Mouse (Mus musculus) bone marrow macrophage, adult 2 months (primary cell): ENCODE measurements around the gene Wdcp. TPM values are rescaled to one million over a fixed set of nuclear protein-coding genes. Genes with fewer than 3 reads are reported as not detected.
A peak's percentile ranks its signal among the peaks of the same experiment; 100 is the strongest.
"Not testable (repeated sequence)": the region's sequence is repeated elsewhere in the genome, so short reads cannot be mapped to it uniquely, and the experiment has no call there.

Source experiments
- H3K27ac ChIP-seq: 2 replicates; pipeline ENCODE4 v1.5.1; 2012; ENCODE audit warnings: low read depth, low read length; ENCODE audit not compliant: insufficient read depth
- H3K4me1 ChIP-seq: 2 replicates; pipeline ENCODE4 v1.6.1; 2012; ENCODE audit warnings: low read length; ENCODE audit not compliant: control insufficient read depth, insufficient read depth
- H3K4me3 ChIP-seq: 2 replicates; pipeline ENCODE4 v1.5.1; 2012; ENCODE audit warnings: mild to moderate bottlenecking, low read length, moderate library complexity; ENCODE audit not compliant: insufficient read depth
- CTCF ChIP-seq: IDR thresholded peaks from 2 replicates; pipeline ENCODE4 v1.5.1; 2012; ENCODE audit warnings: low read depth, mild to moderate bottlenecking, low read length, moderate library complexity
- POLR2A ChIP-seq: IDR thresholded peaks from 2 replicates; pipeline ENCODE4 v1.6.1; 2012; ENCODE audit warnings: mild to moderate bottlenecking, low read depth, low read length, borderline replicate concordance
- polyA plus RNA-seq: library from polyadenylated mRNA; stranded (reverse); fragments of >200 nt; gene quantifications from 2 replicates; pipeline ENCODE4 v1.2.4, GENCODE M21; 2012; ENCODE audit not compliant: missing spikeins, insufficient read depth, insufficient read length

Wdcp gene
- polyA plus RNA-seq, 1 experiment = 10.1 TPM

DNA sequence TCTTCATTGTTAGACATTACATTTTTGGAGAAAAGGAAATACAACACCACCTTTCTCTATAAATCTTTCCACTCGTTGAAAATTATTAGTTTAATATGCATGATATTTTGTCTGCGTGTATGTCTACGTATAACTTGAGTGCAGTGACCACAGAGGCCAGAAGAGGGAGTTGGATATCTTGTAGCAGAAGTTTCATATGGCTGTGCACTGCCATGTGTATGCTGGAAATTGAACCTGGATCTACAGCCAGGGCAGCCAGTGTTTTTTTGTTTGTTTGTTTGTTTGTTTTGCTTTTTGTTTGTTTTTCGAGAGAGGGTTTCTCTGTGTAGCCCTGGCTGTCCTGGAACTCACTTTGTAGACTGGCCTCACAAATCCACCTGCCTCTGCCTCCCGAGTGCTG is 35.9 kb downstream of the Wdcp start:
- H3K27ac ChIP-seq = no peak overlapping the region
- no peak overlapping the region for H3K4me3 ChIP-seq
- TF ChIP-seq POLR2A = no peak
- no peak for TF ChIP-seq CTCF
- H3K4me1 ChIP-seq = no peaks in the 10 kb centered on the region

DNA sequence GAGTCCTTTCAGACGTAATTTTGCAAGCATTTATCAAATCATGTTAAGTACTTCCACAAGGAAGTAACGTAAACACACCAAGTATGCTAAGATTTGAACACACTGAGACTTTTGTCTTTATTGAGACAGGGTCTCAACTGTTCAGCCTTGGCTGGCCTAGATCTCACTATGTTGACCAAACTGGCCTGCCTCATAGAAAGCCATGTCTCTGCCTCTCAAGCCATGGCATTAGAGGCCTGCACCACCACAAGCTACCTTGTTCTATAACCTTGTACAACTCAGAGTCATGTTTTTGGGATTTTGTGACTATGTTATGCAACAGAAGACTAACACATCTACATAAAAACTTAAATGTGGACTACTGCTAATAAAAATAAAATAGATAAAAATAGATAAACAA is 39.0 kb downstream of the Wdcp start:
- H3K27ac ChIP-seq = no peak overlapping the region
- TF ChIP-seq CTCF (no peak), POLR2A (no peak)
- no peaks in the 10 kb centered on the region for H3K4me1 ChIP-seq
- no peak overlapping the region for H3K4me3 ChIP-seq

DNA sequence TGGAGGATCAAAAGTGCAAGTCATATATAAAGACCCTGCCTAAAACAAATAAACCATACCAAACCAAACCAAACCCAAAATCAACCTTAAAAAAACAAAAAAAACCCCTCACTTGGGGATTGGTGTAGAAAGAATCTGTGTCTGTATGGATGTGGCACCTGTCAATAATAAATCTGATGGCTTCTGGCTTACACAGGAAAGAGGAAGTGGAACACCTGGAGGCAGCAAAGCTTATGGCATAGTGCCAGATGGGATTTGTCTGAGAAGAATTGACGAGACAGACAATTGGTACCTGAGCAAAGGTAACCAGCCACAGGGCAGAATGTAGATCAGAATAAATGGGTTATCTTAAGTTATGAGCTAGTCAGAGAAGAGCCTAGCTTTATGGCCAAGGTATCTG is 42.0 kb downstream of the Wdcp start:
- TF ChIP-seq POLR2A (no peak), CTCF (no peak)
- no peak overlapping the region for H3K27ac ChIP-seq
- no peaks in the 10 kb centered on the region for H3K4me1 ChIP-seq

DNA sequence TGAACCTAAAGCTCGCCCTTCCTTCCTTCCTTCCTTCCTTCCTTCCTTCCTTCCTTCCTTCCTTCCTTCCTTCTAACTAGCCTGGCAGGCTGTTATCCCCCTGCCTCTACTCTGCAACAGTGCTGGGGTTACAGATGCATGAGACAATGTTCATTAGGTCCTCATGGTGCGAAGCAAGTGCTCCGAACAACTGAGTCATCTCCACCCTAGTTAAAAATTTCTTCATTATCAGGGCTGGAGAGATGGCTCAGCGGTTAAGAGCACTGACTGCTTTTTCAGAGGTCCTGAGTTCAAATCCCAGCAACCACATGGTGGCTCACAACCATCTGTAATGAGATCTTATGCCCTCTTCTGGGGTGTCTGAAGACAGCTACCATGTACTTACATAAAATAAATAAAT is 43.5 kb downstream of the Wdcp start:
- H3K4me3 ChIP-seq, H3K4me1 ChIP-seq, H3K27ac ChIP-seq: not testable (repeated sequence)

More for the DNA sequence above, 42.0 kb downstream of the Wdcp start:
- no peak overlapping the region for H3K4me3 ChIP-seq

DNA sequence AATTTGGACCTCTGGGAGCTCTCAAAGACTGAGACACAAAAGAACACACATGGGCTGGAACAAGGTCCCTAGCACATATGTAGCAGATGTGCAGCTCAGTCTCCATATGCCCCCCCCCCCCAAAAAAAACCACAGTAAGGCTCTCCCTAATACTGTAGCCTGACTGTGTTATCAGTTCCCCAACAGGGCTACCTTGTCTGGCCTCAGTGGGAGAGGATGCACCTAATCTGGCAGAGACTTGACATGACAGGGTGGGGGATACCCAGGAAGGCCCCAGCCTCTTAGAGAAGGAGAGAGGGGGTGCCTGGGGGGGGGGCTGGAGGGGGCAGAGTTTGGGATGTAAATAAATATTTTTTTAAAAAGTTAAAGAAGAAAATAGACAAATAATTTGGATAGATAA is 45.6 kb downstream of the Wdcp start:
- H3K4me3 ChIP-seq = no peak overlapping the region
- TF ChIP-seq CTCF = no peak
- no peak for TF ChIP-seq POLR2A
- H3K27ac ChIP-seq = no peak overlapping the region
- no peaks in the 10 kb centered on the region for H3K4me1 ChIP-seq

DNA sequence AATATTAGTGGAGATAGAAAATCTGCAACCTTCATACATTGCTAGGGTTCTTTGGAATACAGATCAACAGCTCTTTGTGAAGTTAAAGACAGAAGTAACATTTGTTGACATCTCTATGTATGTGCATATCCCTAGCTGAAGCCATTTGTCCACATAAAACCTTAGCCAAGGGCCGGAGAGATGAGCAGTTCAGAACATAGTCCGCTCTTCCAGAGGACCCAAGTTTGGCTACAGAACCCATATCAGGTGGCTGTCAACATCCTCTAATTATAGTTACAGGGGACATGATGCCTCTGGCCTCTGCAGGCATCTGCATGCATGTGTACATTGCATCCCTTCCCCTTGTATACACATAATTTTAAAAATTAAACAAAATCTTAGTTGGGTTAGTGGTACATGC is 46.1 kb downstream of the Wdcp start:
- H3K4me1 ChIP-seq = no peaks in the 10 kb centered on the region
- H3K4me3 ChIP-seq = no peak overlapping the region
- no peak overlapping the region for H3K27ac ChIP-seq
- TF ChIP-seq CTCF = no peak
- no peak for TF ChIP-seq POLR2A

DNA sequence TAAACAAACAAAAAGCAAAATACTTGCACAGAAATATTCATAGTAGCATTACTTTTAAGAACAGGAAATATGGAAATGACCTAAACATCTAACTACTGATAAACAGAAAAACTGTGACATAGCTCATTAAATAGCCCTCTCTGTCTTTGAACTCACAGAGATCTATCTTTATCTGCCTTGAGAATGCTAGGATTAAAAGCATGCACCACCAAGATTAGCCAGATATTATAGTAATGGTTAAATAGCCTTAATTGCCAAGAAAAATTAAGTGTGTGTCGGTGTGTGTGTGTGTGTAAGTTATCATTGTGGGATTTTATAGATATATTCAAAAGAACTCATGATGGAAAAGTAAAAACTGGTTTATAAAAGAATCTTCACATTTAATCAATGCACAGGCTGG is 46.8 kb downstream of the Wdcp start:
- Histone ChIP-seq H3K4me1 (no peaks in the 10 kb centered on the region), H3K4me3 (no peak overlapping the region), H3K27ac (no peak overlapping the region)
- TF ChIP-seq CTCF (no peak), POLR2A (no peak)

DNA sequence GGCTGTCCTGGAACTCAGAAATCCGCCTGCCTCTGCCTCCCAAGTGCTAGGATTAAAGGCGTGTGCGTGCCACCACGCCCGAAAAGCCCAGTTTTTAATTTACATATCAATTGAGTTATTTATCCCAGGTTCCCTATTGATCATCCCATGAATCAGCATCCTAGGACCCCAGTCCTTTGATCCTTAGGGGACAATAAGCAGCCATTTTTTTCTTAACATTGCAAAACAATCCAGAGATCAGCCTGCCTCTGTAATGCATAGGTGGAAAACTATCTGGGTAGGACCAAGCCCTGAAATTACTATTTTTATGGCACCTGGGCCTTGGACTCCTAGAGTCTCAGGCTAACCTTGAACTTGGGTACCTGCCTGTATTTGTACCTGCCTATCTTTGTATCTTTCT is 54.9 kb downstream of the Wdcp start:
- Histone ChIP-seq H3K27ac (no peak overlapping the region), H3K4me3 (no peak overlapping the region), H3K4me1 (no peaks in the 10 kb centered on the region)
- TF ChIP-seq POLR2A = no peak
- no peak for TF ChIP-seq CTCF

DNA sequence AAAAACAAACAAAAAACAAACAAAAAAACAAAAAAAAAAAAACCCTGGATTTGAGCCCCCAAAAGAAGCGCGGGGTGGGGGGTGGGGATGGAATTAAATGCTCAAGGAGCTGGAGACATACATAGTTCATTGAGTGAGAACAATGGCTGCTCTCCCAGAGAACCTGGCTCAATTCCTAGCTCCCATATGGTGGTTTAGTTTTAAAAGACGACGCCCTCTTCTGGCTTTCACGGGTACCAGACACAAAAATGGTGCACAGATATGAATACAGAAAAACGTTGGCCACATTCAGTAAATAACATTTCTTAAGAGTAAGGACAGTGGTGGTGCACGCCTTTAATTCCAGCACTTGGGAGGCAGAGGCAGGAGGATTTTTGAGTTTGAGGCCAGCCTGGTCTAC is 62.8 kb downstream of the Wdcp start:
- no peak for TF ChIP-seq CTCF
- TF ChIP-seq POLR2A = no peak
- Histone ChIP-seq H3K4me3 (no peak overlapping the region), H3K27ac (no peak overlapping the region), H3K4me1 (no peaks in the 10 kb centered on the region)

DNA sequence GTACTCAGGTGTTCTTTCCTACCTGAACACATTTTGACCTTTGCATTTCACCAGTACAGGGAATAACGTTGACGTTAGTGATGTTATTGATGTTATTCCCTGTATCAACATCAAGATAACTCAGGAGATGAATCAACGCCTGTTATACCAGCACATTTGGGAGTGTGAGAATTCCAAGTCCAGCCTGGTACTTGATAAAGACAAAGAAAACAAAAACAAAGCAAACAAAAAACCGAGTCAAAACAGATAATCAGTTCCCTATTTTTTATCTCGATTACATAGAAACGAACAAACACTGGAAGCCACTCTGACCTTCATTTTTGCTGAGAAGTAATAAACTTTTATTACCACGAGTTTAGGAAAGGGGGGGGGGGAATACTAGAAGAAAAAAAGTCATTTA is 63.4 kb downstream of the Wdcp start:
- Histone ChIP-seq H3K4me1 (peaks cover under 1% of the 10 kb centered on the region), H3K27ac (no peak overlapping the region), H3K4me3 (peak overlapping the region; percentile 80)
- TF ChIP-seq CTCF (no peak), POLR2A (no peak)

DNA sequence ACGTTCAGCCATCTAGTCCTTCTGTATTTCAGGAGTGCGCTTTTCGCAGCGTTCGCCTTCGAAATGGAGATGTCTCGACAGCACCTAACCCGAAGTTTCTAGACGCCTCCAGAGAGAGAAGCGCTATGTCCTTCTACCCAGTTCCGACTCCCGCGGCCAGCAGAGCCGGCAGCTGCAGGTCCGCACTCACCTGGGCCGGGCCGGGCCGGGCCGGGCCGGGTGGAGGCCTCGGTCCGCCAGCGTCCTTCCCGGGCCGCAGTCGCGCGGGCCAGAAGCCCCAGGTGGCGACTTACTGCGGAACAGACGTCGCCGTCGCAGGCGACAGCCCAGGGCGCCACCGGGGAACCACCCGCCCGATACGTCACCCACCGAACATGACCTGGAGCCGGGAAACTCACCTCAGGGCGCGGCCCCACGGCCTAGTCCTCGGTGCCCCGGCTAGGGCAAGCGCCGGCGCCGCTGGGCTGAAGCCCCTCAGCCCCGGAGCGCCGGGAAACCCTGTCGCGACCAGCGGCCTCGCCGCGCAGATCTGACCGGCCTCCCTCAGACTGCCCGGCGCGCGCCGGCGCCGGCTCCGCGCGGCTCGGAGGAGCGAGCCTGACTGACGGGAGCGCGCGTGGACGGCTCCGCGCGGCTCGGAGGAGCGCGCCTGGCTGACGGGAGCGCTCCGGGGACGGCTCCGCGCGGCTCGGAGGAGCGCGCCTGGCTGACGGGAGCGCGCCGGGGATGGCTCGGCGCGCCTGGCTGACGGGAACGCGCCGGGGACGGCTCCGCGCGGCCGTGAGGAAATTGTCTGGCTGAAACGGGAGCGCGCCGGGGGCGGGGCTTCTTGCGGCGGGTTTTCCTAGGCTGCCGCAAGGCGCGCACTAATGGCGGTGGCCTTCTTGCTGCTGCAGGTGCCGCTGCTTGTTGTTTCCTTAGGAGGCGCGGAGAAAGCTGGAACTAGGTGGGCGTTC is 64.1 kb downstream of the Wdcp start, which contains the start of gene Ubxn2a:
TSS of gene Ubxn2a (minus strand) at position 755 of the 956 bp plus-strand sequence.
- H3K4me1 ChIP-seq = peaks cover 3% of the 10 kb centered on the region
- peak within 1 kb of the TSS; percentile 80 for H3K4me3 ChIP-seq
- peak within 1 kb of the TSS; percentile 67 for H3K27ac ChIP-seq
- TF ChIP-seq POLR2A = no peak
- TF ChIP-seq CTCF = no peak
